Comparison of ENCODE assay signal across 8 mouse cellular contexts in genomic region chr15:84924781-84925315, GRCm38 (mm10). TPM values are rescaled to one million over a fixed set of nuclear protein-coding genes. Genes with fewer than 3 reads are reported as not detected.
A peak's percentile ranks its signal among the peaks of the same experiment; 100 is the strongest.
DNase-seq lines count a peak whose midpoint lies in the region; ATAC-seq and TF ChIP-seq lines count a peak whose summit lies in the region.

No protein-coding gene starts in this region.

- H3K36me3 ChIP-seq in G1E (replicated peaks) = peaks cover 53% of the 10 kb centered on the region
- peaks cover 26% of the 10 kb centered on the region for H3K36me3 ChIP-seq in embryonic facial prominence, embryonic 13.5 days
- peaks cover 23% of the 10 kb centered on the region for H3K36me3 ChIP-seq in hindbrain, postnatal 0 days (ENCODE audit: insufficient read depth, low read length)

- no peak for ATAC-seq in CD4-positive, CD25-positive, alpha-beta regulatory T cell, adult 4 months
- no peak for ATAC-seq in G1E (ENCODE audit: extremely low read depth, insufficient number of reproducible peaks, low FRiP score, poor library complexity, severe bottlenecking)
- ATAC-seq in embryonic facial prominence, embryonic 13.5 days (ENCODE audit: insufficient number of reproducible peaks, insufficient read depth, low FRiP score, low TSS enrichment, low read depth) = no peak
- no peak for ATAC-seq in hindbrain, postnatal 0 days

- peak overlapping the region; percentile 81 for H3K4me2 ChIP-seq in embryonic facial prominence, embryonic 13.5 days
- H3K4me2 ChIP-seq in hindbrain, postnatal 0 days (ENCODE audit: low read depth, low read length) = peak overlapping the region; percentile 67

- no peak overlapping the region for H3K27ac ChIP-seq in embryonic facial prominence, embryonic 13.5 days
- H3K27ac ChIP-seq in hindbrain, postnatal 0 days = no peak overlapping the region

- no peak; the same call in 1 of the 2 replicates for TF ChIP-seq CTCF in G1E (IDR thresholded peaks at IDR 0.05; ENCODE audit: low read depth, low read length)
- peak; percentile 84 for TF ChIP-seq CTCF in hindbrain, postnatal 0 days (IDR thresholded peaks at IDR 0.05; ENCODE audit: low read depth)
- TF ChIP-seq CTCF in lung, adult 2 months (IDR thresholded peaks at IDR 0.05; ENCODE audit: insufficient read depth, low read length) = 0 out of 2 replicates have a peak, but pooled peaks have one; percentile 4

- H3K9ac ChIP-seq in embryonic facial prominence, embryonic 13.5 days = peak overlapping the region; percentile 97
- H3K9ac ChIP-seq in hindbrain, postnatal 0 days (replicated peaks; ENCODE audit: low read length) = peak overlapping the region; percentile 95; the same call in 1 of the 2 replicates

- WGBS in embryonic facial prominence, embryonic 13.5 days = 11% methylated on average over 9 of the region's 9 CpGs
- 12% methylated on average over 9 of the region's 9 CpGs for WGBS in hindbrain, postnatal 0 days
- 9% methylated on average over 9 of the region's 9 CpGs for WGBS in lung, adult 2 months

- TF ChIP-seq POLR2A in lung, adult 2 months (IDR thresholded peaks at IDR 0.05; ENCODE audit: borderline replicate concordance, extremely low read depth, low read depth, low read length) = no peak

- H3K9me3 ChIP-seq in G1E (replicated peaks) = no peaks in the 10 kb centered on the region
- no peaks in the 10 kb centered on the region for H3K9me3 ChIP-seq in embryonic facial prominence, embryonic 13.5 days
- no peaks in the 10 kb centered on the region for H3K9me3 ChIP-seq in hindbrain, postnatal 0 days (ENCODE audit: low read length)

- DNase-seq in CD4-positive, CD25-positive, alpha-beta regulatory T cell, adult 2 months (ENCODE audit: low read depth, low spot score) = peak; percentile 65
- DNase-seq in G1E (ENCODE audit: low spot score) = peak; percentile 14
- DNase-seq in hindbrain, postnatal 0 days (ENCODE audit: low spot score) = peak; percentile 85
- DNase-seq in lung, adult 2 months = peak; percentile 12
- peak; percentile 88 for DNase-seq in retina, embryonic 14.5 days (ENCODE audit: low spot score)
- no peak for DNase-seq in layer of hippocampus, postnatal 36 days

- peak overlapping the region; percentile 96 for H3K4me3 ChIP-seq in G1E (ENCODE audit: low read depth, low read length)
- peak overlapping the region; percentile 97 for H3K4me3 ChIP-seq in embryonic facial prominence, embryonic 13.5 days
- H3K4me3 ChIP-seq in hindbrain, postnatal 0 days (ENCODE audit: low read length) = peak overlapping the region; percentile 96
- H3K4me3 ChIP-seq in lung, adult 2 months (replicated peaks; ENCODE audit: extremely low read depth, low read depth, low read length) = peak overlapping the region; percentile 46

- peaks cover 45% of the 10 kb centered on the region for H3K4me1 ChIP-seq in G1E (ENCODE audit: insufficient read depth, low read depth, low read length)
- peaks cover 26% of the 10 kb centered on the region for H3K4me1 ChIP-seq in embryonic facial prominence, embryonic 13.5 days
- peaks cover 11% of the 10 kb centered on the region; the same call in 1 of the 2 replicates for H3K4me1 ChIP-seq in hindbrain, postnatal 0 days (ENCODE audit: insufficient read depth, low read length)
- peaks cover 7% of the 10 kb centered on the region for H3K4me1 ChIP-seq in lung, adult 2 months (ENCODE audit: control insufficient read depth, insufficient read depth, low read length)

- no peaks in the 10 kb centered on the region for H3K27me3 ChIP-seq in G1E (ENCODE audit: insufficient read depth, low read length)
- no peaks in the 10 kb centered on the region for H3K27me3 ChIP-seq in embryonic facial prominence, embryonic 13.5 days
- no peaks in the 10 kb centered on the region for H3K27me3 ChIP-seq in hindbrain, postnatal 0 days (ENCODE audit: insufficient read depth, low read length)

RNA-seq across cellular contexts. Expression of gene Nup50, which starts 1.6 kb away (rescaled TPM):
- polyA plus RNA-seq in CD4-positive, CD25-positive, alpha-beta regulatory T cell, adult 4 months (2017; shearing (Covaris generic)) = 10 to 100 TPM; 25.6 to 25.7 TPM
- 67.4 and 69.8 TPM in 2 replicates for total RNA-seq in G1E (2014; fragmentation: Nextera tagmentation)
- total RNA-seq in G1E (2017) = 73.8 and 88.6 TPM in 2 replicates
- polyA plus RNA-seq in G1E (2012) = 12.6 and 19.8 TPM in 2 replicates
- polyA plus RNA-seq in embryonic facial prominence, embryonic 13.5 days (2015; fragmentation: Nextera tagmentation; extraction: Ambion mirVana) = 39.7 and 40.6 TPM in 2 replicates
- 13.3 and 18.4 TPM in 2 replicates for total RNA-seq in hindbrain, postnatal 0 days (2014; rRNA removed)
- 23.6 and 24.7 TPM in 2 replicates for polyA plus RNA-seq in hindbrain, postnatal 0 days (2015; fragmentation: Nextera tagmentation; extraction: Ambion mirVana)
- 5.6 and 6.8 TPM in 2 replicates for polyA plus RNA-seq in lung, adult 2 months (2012; rRNA removed)
- total RNA-seq in layer of hippocampus, postnatal 36 days (2021) = 10 to 100 TPM; 33.5 to 36.5 TPM

RNA-seq across cellular contexts. Expression of gene Gm29666, which starts 5.0 kb away (rescaled TPM):
- polyA plus RNA-seq in CD4-positive, CD25-positive, alpha-beta regulatory T cell, adult 4 months (2017; shearing (Covaris generic)) = under 1 TPM; 0.44 to 0.68 TPM
- total RNA-seq in G1E (2014; fragmentation: Nextera tagmentation) = 6.0 and 7.0 TPM in 2 replicates
- total RNA-seq in G1E (2017) = 1.5 and 1.9 TPM in 2 replicates
- 0.11 TPM in 2 replicates for polyA plus RNA-seq in G1E (2012)
- 1.0 and 1.1 TPM in 2 replicates for polyA plus RNA-seq in embryonic facial prominence, embryonic 13.5 days (2015; fragmentation: Nextera tagmentation; extraction: Ambion mirVana)
- 0.47 and 0.50 TPM in 2 replicates for total RNA-seq in hindbrain, postnatal 0 days (2014; rRNA removed)
- 0.54 and 0.65 TPM in 2 replicates for polyA plus RNA-seq in hindbrain, postnatal 0 days (2015; fragmentation: Nextera tagmentation; extraction: Ambion mirVana)
- polyA plus RNA-seq in lung, adult 2 months (2012; rRNA removed) = 0.07 and 0.20 TPM in 2 replicates
- 1 to 10 TPM; 1.2 to 1.4 TPM for total RNA-seq in layer of hippocampus, postnatal 36 days (2021)

Comparison
In these comparisons a context has a peak if more than half of its experiments do, and no peak if none do; other contexts are left out.
1. DNase-seq: peak in CD4-positive, CD25-positive, alpha-beta regulatory T cell, adult 2 months (single experiment), G1E (single experiment), hindbrain, postnatal 0 days (single experiment), lung, adult 2 months (single experiment) and retina, embryonic 14.5 days (single experiment); none in layer of hippocampus, postnatal 36 days (0 of 2).
2. H3K4me3 ChIP-seq: peak in every context shown above with its lines; median percentile 97 in embryonic facial prominence, embryonic 13.5 days; 96 in G1E; 96 in hindbrain, postnatal 0 days; 46 in lung, adult 2 months.